Comparison of ENCODE assay signal across 21 mouse cellular contexts in the genomic region with DNA sequence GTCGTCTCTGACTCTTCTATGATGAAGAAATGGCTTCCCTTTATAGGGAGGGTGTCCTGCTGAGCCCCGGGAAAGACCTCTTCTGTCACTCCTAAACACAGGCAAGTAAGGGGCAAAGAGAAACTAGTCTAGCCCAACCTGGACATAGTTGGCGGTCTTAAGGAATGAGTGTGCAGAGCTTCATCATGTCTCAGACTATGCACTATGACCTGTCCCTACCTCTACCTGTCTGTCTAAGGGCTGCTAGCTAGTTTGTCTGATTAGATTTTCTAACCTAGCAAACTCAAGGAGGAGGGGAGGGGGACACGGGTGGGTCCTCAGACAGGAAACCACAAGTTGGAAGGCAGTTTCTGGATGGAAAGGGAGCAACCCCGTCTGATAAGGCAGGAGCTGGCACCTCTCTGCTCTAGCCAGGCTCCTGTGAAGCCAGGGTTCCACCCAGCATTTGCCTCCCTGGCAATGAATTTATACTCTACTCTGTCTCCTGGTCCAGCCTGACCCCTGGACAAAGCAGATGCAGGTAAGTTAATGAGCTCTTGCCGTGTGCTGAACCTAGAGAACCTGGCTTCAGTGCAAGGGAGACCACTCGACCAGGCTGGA. TPM values are rescaled to one million over a fixed set of nuclear protein-coding genes. Genes with fewer than 3 reads are reported as not detected.
DNase-seq lines count a peak whose midpoint lies in the region; ATAC-seq and TF ChIP-seq lines count a peak whose summit lies in the region.
"Had no signal": no experiment of that assay in that cellular context is flagged by ENCODE, and none has a peak within 500 bp of the region (broad histone marks: within the 10 kb centered on the region; RNA-seq: fewer than 3 reads in every experiment).

No protein-coding gene starts in this region.

- no peak overlapping the region for H3K9ac ChIP-seq in heart, embryonic 12.5 days
- peak overlapping the region; percentile 53 for H3K9ac ChIP-seq in MEL (ENCODE audit: control insufficient read depth, low read depth, low read length, poor library complexity, severe bottlenecking)
- peak overlapping the region; percentile 69 for H3K9ac ChIP-seq in liver, embryonic 16.5 days (ENCODE audit: low read depth, low read length)
- no peak overlapping the region for H3K9ac ChIP-seq in kidney, embryonic 16.5 days (replicated peaks; ENCODE audit: low read length)
- H3K9ac ChIP-seq: embryonic facial prominence, embryonic 13.5 days; forebrain, postnatal 0 days; hindbrain, embryonic 13.5 days; kidney, embryonic 15.5 days; stomach, embryonic 15.5 days had no signal

- TF ChIP-seq POLR2A in MEL (IDR thresholded peaks at IDR 0.05; ENCODE audit: control insufficient read depth in 1 of 2, insufficient read depth in 1 of 2, low read depth in 1 of 2, low read length in 2 of 2, poor library complexity in 1 of 2), result no peak

- peak in 1 of 2 experiments; percentile 62; a peak in 2 of 4 replicates for TF ChIP-seq EP300 in MEL (IDR thresholded peaks at IDR 0.05; ENCODE audit: low read depth in 1 of 2, low read length in 2 of 2)

- no peak for ATAC-seq in heart, embryonic 12.5 days (ENCODE audit: insufficient number of reproducible peaks, low FRiP score)
- ATAC-seq in erythroid progenitor cell, adult 5-6 weeks (replicated peaks; ENCODE audit: low FRiP score, poor library complexity, severe bottlenecking), result peak; percentile 63
- peak; percentile 38; the same call in 1 of the 2 replicates for ATAC-seq in liver, embryonic 16.5 days (ENCODE audit: low read depth)
- no peak for ATAC-seq in activated CD4-positive, CD25-positive, alpha-beta regulatory T cell, adult 4 months
- no peak for ATAC-seq in kidney, embryonic 16.5 days (ENCODE audit: low FRiP score, low TSS enrichment)
- ATAC-seq: forebrain, postnatal 0 days had no signal

- intact Hi-C loops in heart, postnatal 10 days (cut with DNase I), result no loop called here

- no peak overlapping the region for H3K4me3 ChIP-seq in heart, embryonic 12.5 days
- H3K4me3 ChIP-seq in MEL (ENCODE audit: control insufficient read depth in 1 of 2, insufficient read depth in 1 of 2, low read depth in 2 of 2, low read length in 2 of 2), result peak overlapping the region; percentile 53 to 87
- peak overlapping the region; percentile 69 for H3K4me3 ChIP-seq in liver, embryonic 16.5 days (ENCODE audit: low read depth, low read length)
- H3K4me3 ChIP-seq in kidney, embryonic 16.5 days (ENCODE audit: low read length), result no peak overlapping the region
- H3K4me3 ChIP-seq: embryonic facial prominence, embryonic 13.5 days; gastrocnemius, adult 2 months; hindbrain, embryonic 13.5 days; kidney, embryonic 15.5 days; stomach, embryonic 15.5 days had no signal

- no peak for TF ChIP-seq RAD21 in MEL (IDR thresholded peaks at IDR 0.05; ENCODE audit: low read depth, low read length)

- no peaks in the 10 kb centered on the region for H3K79me2 ChIP-seq in MEL (ENCODE audit: control insufficient read depth, insufficient read depth, low read length, poor library complexity)

- H3K4me2 ChIP-seq in heart, embryonic 12.5 days, result peak overlapping the region; percentile 63
- peak overlapping the region; percentile 87 for H3K4me2 ChIP-seq in liver, embryonic 16.5 days (ENCODE audit: low read depth, low read length)
- no peak overlapping the region for H3K4me2 ChIP-seq in kidney, embryonic 16.5 days (replicated peaks; ENCODE audit: low read depth, low read length)
- H3K4me2 ChIP-seq: embryonic facial prominence, embryonic 13.5 days; hindbrain, embryonic 13.5 days; kidney, embryonic 15.5 days; stomach, embryonic 15.5 days had no signal

- 0 out of 2 replicates have a peak, but pooled peaks cover 4% of the 10 kb centered on the region for H3K27me3 ChIP-seq in heart, embryonic 12.5 days (replicated peaks)
- no peaks in the 10 kb centered on the region for H3K27me3 ChIP-seq in MEL (ENCODE audit: control insufficient read depth in 1 of 2, insufficient read depth in 2 of 2, low read length in 2 of 2)
- H3K27me3 ChIP-seq in liver, embryonic 16.5 days (ENCODE audit: control insufficient read depth, insufficient read depth, low read depth, low read length), result no peaks in the 10 kb centered on the region
- no peaks in the 10 kb centered on the region for H3K27me3 ChIP-seq in kidney, embryonic 16.5 days (ENCODE audit: insufficient read depth, low read length)
- H3K27me3 ChIP-seq: embryonic facial prominence, embryonic 13.5 days; hindbrain, embryonic 13.5 days; kidney, embryonic 15.5 days; stomach, embryonic 15.5 days had no signal

- H3K9me3 ChIP-seq in heart, embryonic 12.5 days (replicated peaks), result no peaks in the 10 kb centered on the region
- H3K9me3 ChIP-seq in MEL (replicated peaks; ENCODE audit: insufficient read depth, low read length), result no peaks in the 10 kb centered on the region
- H3K9me3 ChIP-seq in liver, embryonic 16.5 days (replicated peaks; ENCODE audit: control insufficient read depth, low read length), result no peaks in the 10 kb centered on the region
- H3K9me3 ChIP-seq in kidney, embryonic 16.5 days (ENCODE audit: low read length), result no peaks in the 10 kb centered on the region
- H3K9me3 ChIP-seq: embryonic facial prominence, embryonic 13.5 days; forebrain, embryonic 10.5 days; hindbrain, embryonic 13.5 days; kidney, embryonic 15.5 days; stomach, embryonic 15.5 days had no signal

- no peaks in the 10 kb centered on the region for H3K36me3 ChIP-seq in heart, embryonic 12.5 days
- peaks cover 0 to 19% of the 10 kb centered on the region in 2 experiments; a peak in 2 of 4 replicates for H3K36me3 ChIP-seq in MEL (ENCODE audit: control insufficient read depth in 1 of 2, insufficient read depth in 2 of 2, low read length in 2 of 2)
- no peaks in the 10 kb centered on the region for H3K36me3 ChIP-seq in liver, embryonic 16.5 days (ENCODE audit: control insufficient read depth, insufficient read depth)
- no peaks in the 10 kb centered on the region for H3K36me3 ChIP-seq in kidney, embryonic 16.5 days (ENCODE audit: insufficient read depth, low read length)
- H3K36me3 ChIP-seq: embryonic facial prominence, embryonic 13.5 days; forebrain, embryonic 10.5 days; hindbrain, embryonic 13.5 days; kidney, embryonic 15.5 days; stomach, embryonic 15.5 days had no signal

- 46% methylated on average over 7 of the region's 7 CpGs for WGBS in heart, embryonic 12.5 days
- WGBS in liver, embryonic 16.5 days (ENCODE audit: insufficient replicate concordance), result 22% methylated on average over 7 of the region's 7 CpGs
- 70% methylated on average over 7 of the region's 7 CpGs for WGBS in kidney, embryonic 16.5 days

- H3K4me1 ChIP-seq in heart, embryonic 12.5 days (replicated peaks), result peaks cover 16% of the 10 kb centered on the region
- H3K4me1 ChIP-seq in MEL (ENCODE audit: control insufficient read depth in 1 of 2, insufficient read depth in 2 of 2, low read length in 2 of 2), result peaks cover 21 to 33% of the 10 kb centered on the region in 2 experiments
- peaks cover 19% of the 10 kb centered on the region for H3K4me1 ChIP-seq in liver, embryonic 16.5 days (ENCODE audit: control insufficient read depth, low read depth, low read length)
- no peaks in the 10 kb centered on the region for H3K4me1 ChIP-seq in kidney, embryonic 16.5 days (ENCODE audit: insufficient read depth, low read length)
- H3K4me1 ChIP-seq: embryonic facial prominence, embryonic 13.5 days; hindbrain, embryonic 13.5 days; kidney, embryonic 15.5 days; stomach, embryonic 15.5 days had no signal

- H3K27ac ChIP-seq in heart, embryonic 12.5 days (ENCODE audit: poor library complexity, severe bottlenecking), result no peak overlapping the region
- H3K27ac ChIP-seq in MEL (ENCODE audit: control insufficient read depth, low read depth, low read length), result peak overlapping the region; percentile 30; the same call in 1 of the 2 replicates
- H3K27ac ChIP-seq in liver, embryonic 16.5 days (ENCODE audit: low read length), result peak overlapping the region; percentile 69
- no peak overlapping the region for H3K27ac ChIP-seq in kidney, embryonic 16.5 days (ENCODE audit: low read length)
- H3K27ac ChIP-seq: embryonic facial prominence, embryonic 13.5 days; forebrain, embryonic 10.5 days; gastrocnemius, adult 2 months; hindbrain, embryonic 13.5 days; kidney, embryonic 15.5 days; stomach, embryonic 15.5 days had no signal

- TF ChIP-seq CTCF in MEL (IDR thresholded peaks at IDR 0.05 in 2 of 3, conservative IDR thresholded peaks at IDR 0.05 in 1 of 3; ENCODE audit: control insufficient read depth in 1 of 3, insufficient read depth in 1 of 3, low read depth in 2 of 3, low read length in 3 of 3, poor library complexity in 1 of 3, severe bottlenecking in 1 of 3), result no peak

- no peak for DNase-seq in heart, postnatal 10 days
- peak; percentile 45 for DNase-seq in MEL (ENCODE audit: low read depth, low spot score)
- no peak for DNase-seq in T-cell, adult 2 months (ENCODE audit: low spot score)
- DNase-seq: adrenal gland, adult 8-10 months; cerebellum, adult 9-11 months; forebrain, postnatal 0 days; gastrocnemius, adult 2 months; lung, adult 2 months; midbrain, embryonic 14.5 days; right cerebral cortex, postnatal 25 days; thymus, adult 2 months had no signal

RNA-seq across cellular contexts. Expression of a gene that starts 9.8 kb away (rescaled TPM):
- 8.8 and 9.2 TPM in 2 replicates for polyA plus RNA-seq in heart, embryonic 12.5 days (2016; fragmentation: Nextera tagmentation; extraction: Ambion mirVana)
- total RNA-seq in heart, postnatal 10 days (2021), result 10 to 100 TPM; 25.3 to 27.9 TPM
- 23.1 and 24.0 TPM in 2 replicates for total RNA-seq in MEL (2012; rRNA removed)
- polyA plus RNA-seq in MEL (2012; ENCODE audit: insufficient read depth in 1 of 2, insufficient read length in 2 of 2, low read depth in 1 of 2, low replicate concordance in 2 of 2, missing spikeins in 1 of 2), result 10 to 100 TPM; 37.1 to 44.3 TPM
- total RNA-seq in erythroid progenitor cell, adult 5-6 weeks (2015; ENCODE audit: low replicate concordance), result 27.8 and 31.0 TPM in 2 replicates
- 21.2 and 40.1 TPM in 2 replicates for total RNA-seq in erythroid progenitor cell, adult 5-6 weeks (2017; ENCODE audit: low replicate concordance)
- polyA plus RNA-seq in liver, embryonic 16.5 days (2015; fragmentation: Nextera tagmentation; extraction: Ambion mirVana), result 4.1 and 4.4 TPM in 2 replicates
- polyA plus RNA-seq in activated CD4-positive, CD25-positive, alpha-beta regulatory T cell, adult 4 months (2017; shearing (Covaris generic)), result 10 to 100 TPM; 14.7 to 15.9 TPM
- 9.7 and 9.8 TPM in 2 replicates for polyA plus RNA-seq in kidney, embryonic 16.5 days (2015; fragmentation: Nextera tagmentation; extraction: Ambion mirVana)

RNA-seq across cellular contexts. Expression of a gene that starts 50.6 kb away (rescaled TPM):
- 13.2 and 14.2 TPM in 2 replicates for polyA plus RNA-seq in heart, embryonic 12.5 days (2016; fragmentation: Nextera tagmentation; extraction: Ambion mirVana)
- total RNA-seq in heart, postnatal 10 days (2021), result 10 to 100 TPM; 35.4 to 70.2 TPM
- 17.8 and 26.0 TPM in 2 replicates for total RNA-seq in MEL (2012; rRNA removed)
- polyA plus RNA-seq in MEL (2012; ENCODE audit: insufficient read depth in 1 of 2, insufficient read length in 2 of 2, low read depth in 1 of 2, low replicate concordance in 2 of 2, missing spikeins in 1 of 2), result 10 to 100 TPM in 1 of 2 experiments, not detected in 1; 13.8 TPM
- total RNA-seq in erythroid progenitor cell, adult 5-6 weeks (2015; ENCODE audit: low replicate concordance), result 8.4 and 13.3 TPM in 2 replicates
- total RNA-seq in erythroid progenitor cell, adult 5-6 weeks (2017; ENCODE audit: low replicate concordance), result 18.3 and 20.3 TPM in 2 replicates
- polyA plus RNA-seq in liver, embryonic 16.5 days (2015; fragmentation: Nextera tagmentation; extraction: Ambion mirVana), result 54.7 and 55.9 TPM in 2 replicates
- 1 to 10 TPM in 1 of 2 experiments, under 1 TPM in 1; 0.74 to 1.2 TPM for polyA plus RNA-seq in activated CD4-positive, CD25-positive, alpha-beta regulatory T cell, adult 4 months (2017; shearing (Covaris generic))
- polyA plus RNA-seq in kidney, embryonic 16.5 days (2015; fragmentation: Nextera tagmentation; extraction: Ambion mirVana), result 14.8 and 16.7 TPM in 2 replicates

Comparison
In these comparisons a context has a peak if more than half of its experiments do, and no peak if none do; other contexts are left out.
1. ATAC-seq: peak in erythroid progenitor cell, adult 5-6 weeks (single experiment) and liver, embryonic 16.5 days (single experiment); none in heart, embryonic 12.5 days (single experiment), activated CD4-positive, CD25-positive, alpha-beta regulatory T cell, adult 4 months (single experiment) and kidney, embryonic 16.5 days (single experiment).
2. H3K27ac ChIP-seq: peak in MEL (single experiment) and liver, embryonic 16.5 days (single experiment); none in heart, embryonic 12.5 days (single experiment) and kidney, embryonic 16.5 days (single experiment).
3. H3K4me3 ChIP-seq: peak in MEL (2 of 2) and liver, embryonic 16.5 days (single experiment); none in heart, embryonic 12.5 days (single experiment) and kidney, embryonic 16.5 days (single experiment).
4. H3K9ac ChIP-seq: peak in MEL (single experiment) and liver, embryonic 16.5 days (single experiment); none in heart, embryonic 12.5 days (single experiment) and kidney, embryonic 16.5 days (single experiment).